In genomic region chr1:61139291-61139983, GRCm38 (mm10) we compare ENCODE assay signal across 9 mouse cellular contexts.
DNase-seq lines count a peak whose midpoint lies in the region; ATAC-seq and TF ChIP-seq lines count a peak whose summit lies in the region.
"Had no signal": no experiment of that assay in that cellular context is flagged by ENCODE, and none has a peak within 500 bp of the region (broad histone marks: within the 10 kb centered on the region; RNA-seq: fewer than 3 reads in every experiment).

No protein-coding gene starts in this region.

- H3K4me2 ChIP-seq in embryonic facial prominence, embryonic 12.5 days (replicated peaks), result peak overlapping the region; percentile 42
- peak overlapping the region; percentile 59 for H3K4me2 ChIP-seq in heart, embryonic 11.5 days
- H3K4me2 ChIP-seq in kidney, postnatal 0 days (ENCODE audit: low read length), result peak overlapping the region; percentile 46
- H3K4me2 ChIP-seq in limb, embryonic 15.5 days, result peak overlapping the region; percentile 36
- H3K4me2 ChIP-seq in neural tube, embryonic 13.5 days, result peak overlapping the region; percentile 51

- no peak overlapping the region for H3K9ac ChIP-seq in embryonic facial prominence, embryonic 12.5 days
- peak overlapping the region; percentile 2; the same call in 1 of the 2 replicates for H3K9ac ChIP-seq in heart, embryonic 11.5 days (ENCODE audit: low read depth, low read length)
- no peak overlapping the region for H3K9ac ChIP-seq in kidney, postnatal 0 days (ENCODE audit: low read depth, low read length)
- H3K9ac ChIP-seq in limb, embryonic 15.5 days, result no peak overlapping the region
- 0 out of 2 replicates have a peak overlapping the region, but pooled peaks have one; percentile 48 for H3K9ac ChIP-seq in neural tube, embryonic 13.5 days

- WGBS in embryonic facial prominence, embryonic 12.5 days, result 6% methylated on average over 15 of the region's 15 CpGs
- WGBS in heart, embryonic 11.5 days (ENCODE audit: insufficient replicate concordance), result 11% methylated on average over 15 of the region's 15 CpGs
- WGBS in kidney, postnatal 0 days, result 9% methylated on average over 15 of the region's 15 CpGs
- WGBS in limb, embryonic 15.5 days, result 9% methylated on average over 15 of the region's 15 CpGs
- WGBS in neural tube, embryonic 13.5 days, result 2% methylated on average over 15 of the region's 15 CpGs

- H3K27ac ChIP-seq in embryonic facial prominence, embryonic 12.5 days, result peak overlapping the region; percentile 52
- no peak overlapping the region for H3K27ac ChIP-seq in heart, embryonic 11.5 days (ENCODE audit: low read depth, low read length)
- peak overlapping the region; percentile 76; the same call in 1 of the 2 replicates for H3K27ac ChIP-seq in kidney, postnatal 0 days
- H3K27ac ChIP-seq in limb, embryonic 15.5 days, result no peak overlapping the region
- peak overlapping the region; percentile 88 for H3K27ac ChIP-seq in neural tube, embryonic 13.5 days (replicated peaks)

- no peaks in the 10 kb centered on the region for H3K36me3 ChIP-seq in embryonic facial prominence, embryonic 12.5 days
- H3K36me3 ChIP-seq in heart, embryonic 11.5 days (ENCODE audit: control insufficient read depth, insufficient read depth, low read length), result no peaks in the 10 kb centered on the region
- H3K36me3 ChIP-seq in kidney, postnatal 0 days (ENCODE audit: insufficient read depth, low read length), result no peaks in the 10 kb centered on the region
- no peaks in the 10 kb centered on the region for H3K36me3 ChIP-seq in limb, embryonic 15.5 days
- H3K36me3 ChIP-seq in neural tube, embryonic 13.5 days, result no peaks in the 10 kb centered on the region

- peak; percentile 82 for TF ChIP-seq CTCF in kidney, postnatal 0 days (IDR thresholded peaks at IDR 0.05; ENCODE audit: low read depth)

- no peaks in the 10 kb centered on the region for H3K27me3 ChIP-seq in embryonic facial prominence, embryonic 12.5 days
- H3K27me3 ChIP-seq in heart, embryonic 11.5 days (ENCODE audit: control insufficient read depth, insufficient read depth, low read length), result no peaks in the 10 kb centered on the region
- no peaks in the 10 kb centered on the region for H3K27me3 ChIP-seq in kidney, postnatal 0 days (ENCODE audit: insufficient read depth, low read length)
- H3K27me3 ChIP-seq in limb, embryonic 15.5 days, result no peaks in the 10 kb centered on the region
- H3K27me3 ChIP-seq in neural tube, embryonic 13.5 days, result no peaks in the 10 kb centered on the region

- H3K4me1 ChIP-seq in embryonic facial prominence, embryonic 12.5 days, result peaks cover 44% of the 10 kb centered on the region
- H3K4me1 ChIP-seq in heart, embryonic 11.5 days (ENCODE audit: control insufficient read depth, insufficient read depth, low read length), result peaks cover 9% of the 10 kb centered on the region
- peaks cover 33% of the 10 kb centered on the region for H3K4me1 ChIP-seq in kidney, postnatal 0 days (replicated peaks; ENCODE audit: insufficient read depth, low read length)
- H3K4me1 ChIP-seq in limb, embryonic 15.5 days, result peaks cover 47% of the 10 kb centered on the region
- peaks cover 69% of the 10 kb centered on the region for H3K4me1 ChIP-seq in neural tube, embryonic 13.5 days (replicated peaks)

- H3K9me3 ChIP-seq in embryonic facial prominence, embryonic 12.5 days, result no peaks in the 10 kb centered on the region
- no peaks in the 10 kb centered on the region for H3K9me3 ChIP-seq in heart, embryonic 11.5 days (replicated peaks; ENCODE audit: control insufficient read depth, low read length)
- H3K9me3 ChIP-seq in kidney, postnatal 0 days (replicated peaks; ENCODE audit: low read length), result no peaks in the 10 kb centered on the region
- no peaks in the 10 kb centered on the region for H3K9me3 ChIP-seq in limb, embryonic 15.5 days
- H3K9me3 ChIP-seq in neural tube, embryonic 13.5 days, result no peaks in the 10 kb centered on the region

- H3K4me3 ChIP-seq in embryonic facial prominence, embryonic 12.5 days, result no peak overlapping the region
- H3K4me3 ChIP-seq in heart, embryonic 11.5 days (ENCODE audit: low read depth, low read length), result peak overlapping the region; percentile 25
- H3K4me3 ChIP-seq in kidney, postnatal 0 days (replicated peaks; ENCODE audit: low read depth, low read length), result peak overlapping the region; percentile 14; the same call in 1 of the 2 replicates
- H3K4me3 ChIP-seq in limb, embryonic 15.5 days, result peak overlapping the region; percentile 25
- H3K4me3 ChIP-seq in neural tube, embryonic 13.5 days, result peak overlapping the region; percentile 12
- H3K4me3 ChIP-seq: myocyte had no signal

- ATAC-seq in embryonic facial prominence, embryonic 12.5 days (ENCODE audit: insufficient number of reproducible peaks, insufficient read depth, low FRiP score, low TSS enrichment), result peak; percentile 44; the same call in 1 of the 2 replicates
- ATAC-seq in heart, embryonic 11.5 days (replicated peaks; ENCODE audit: insufficient number of reproducible peaks, low FRiP score, low TSS enrichment), result no peak
- ATAC-seq in kidney, postnatal 0 days (replicated peaks; ENCODE audit: low FRiP score, low read depth), result no peak
- no peak for ATAC-seq in limb, embryonic 15.5 days (ENCODE audit: insufficient number of reproducible peaks, low FRiP score, low TSS enrichment, low read depth)
- ATAC-seq in neural tube, embryonic 13.5 days (ENCODE audit: low read depth), result peak; percentile 87

- peak; percentile 2 to 7 for DNase-seq in thymus, adult 18-20 months
- DNase-seq in thymus, postnatal 0 days (ENCODE audit: low spot score), result no peak
- DNase-seq in kidney, postnatal 0 days (ENCODE audit: low spot score), result peak; percentile 85
- DNase-seq in thymus, postnatal 36 days, result peak; percentile 18 to 22

Comparison
In these comparisons a context has a peak if more than half of its experiments do, and no peak if none do; other contexts are left out.
1. ATAC-seq: peak in embryonic facial prominence, embryonic 12.5 days (single experiment) and neural tube, embryonic 13.5 days (single experiment); none in heart, embryonic 11.5 days (single experiment), kidney, postnatal 0 days (single experiment) and limb, embryonic 15.5 days (single experiment).
2. H3K27ac ChIP-seq: peak in embryonic facial prominence, embryonic 12.5 days (single experiment), kidney, postnatal 0 days (single experiment) and neural tube, embryonic 13.5 days (single experiment); none in heart, embryonic 11.5 days (single experiment) and limb, embryonic 15.5 days (single experiment).
3. H3K9ac ChIP-seq: peak in heart, embryonic 11.5 days (single experiment) and neural tube, embryonic 13.5 days (single experiment); none in embryonic facial prominence, embryonic 12.5 days (single experiment), kidney, postnatal 0 days (single experiment) and limb, embryonic 15.5 days (single experiment).
4. Peak in every context shown above with its lines, with median percentiles within 50 percentile points of each other: H3K4me2 ChIP-seq.